Mouse (Mus musculus) forebrain, postnatal 0 days (tissue): Measurements from ENCODE around the gene Tpst1. TPM values are rescaled to one million over a fixed set of nuclear protein-coding genes. Genes with fewer than 3 reads are reported as not detected.

Experiments used
- ATAC-seq: fragments of 200-750 bp; cut with Nextera tagmentation; 2 replicates; pipeline ENCODE4 v1.8.0; 2017; ENCODE audit warnings: mild to moderate bottlenecking, moderate library complexity
- DNase-seq: peaks from one replicate; pipeline ENCODE4 v3.0.0-alpha.2; 2015
- H3K27ac ChIP-seq: fragments of 300-500 bp; sonication (generic); 2 replicates; pipeline ENCODE4 v1.5.1; 2014; ENCODE audit warnings: low read depth, mild to moderate bottlenecking, antibody characterized with exemption, low read length, moderate library complexity, mixed read lengths
- H3K27me3 ChIP-seq: fragments of 300-500 bp; sonication (generic); 2 replicates; pipeline ENCODE4 v1.6.1; 2014; ENCODE audit warnings: mild to moderate bottlenecking, low read length, mixed read lengths; ENCODE audit not compliant: insufficient read depth
- H3K36me3 ChIP-seq: fragments of 300-500 bp; sonication (generic); 2 replicates; pipeline ENCODE4 v1.6.1; 2014; ENCODE audit warnings: mild to moderate bottlenecking, moderate library complexity; ENCODE audit not compliant: insufficient read depth
- H3K4me1 ChIP-seq: fragments of 300-500 bp; sonication (generic); 2 replicates; pipeline ENCODE4 v1.6.1; 2014; ENCODE audit warnings: antibody characterized with exemption; ENCODE audit not compliant: insufficient read depth
- H3K4me2 ChIP-seq: fragments of 300-500 bp; sonication (generic); 2 replicates; pipeline ENCODE4 v1.6.1; 2014; ENCODE audit warnings: low read depth, mild to moderate bottlenecking, moderate library complexity
- H3K4me3 ChIP-seq: fragments of 300-500 bp; sonication (generic); 2 replicates; pipeline ENCODE4 v1.5.1; 2014; ENCODE audit warnings: low read depth, low read length, mixed read lengths
- H3K9ac ChIP-seq: fragments of 300-500 bp; sonication (generic); 2 replicates; pipeline ENCODE4 v1.6.1; 2014; ENCODE audit warnings: mild to moderate bottlenecking
- H3K9me3 ChIP-seq: fragments of 300-500 bp; sonication (generic); 2 replicates; pipeline ENCODE4 v1.6.1; 2016; ENCODE audit warnings: low read length
- CTCF ChIP-seq: sonication (generic); IDR thresholded peaks from 2 replicates; pipeline ENCODE4 v1.5.1; 2016; ENCODE audit warnings: antibody characterized with exemption, control low read depth, low read depth
- WGBS: fragments of 180-500 bp; shearing (Covaris S2); extraction: QIAGEN DNeasy Blood & Tissue Kit; methylation state at CpG from one replicate; pipeline ENCODE4 v1.1.7; 2014; 5-methylcytosine and 5-hydroxymethylcytosine counted together
- polyA plus RNA-seq: library from polyadenylated mRNA; unstranded; fragments of >200 nt; fragmentation: Nextera tagmentation; extraction: Ambion mirVana; gene quantifications from 2 replicates; pipeline ENCODE4 v1.2.1, GENCODE M21; 2015
- total RNA-seq: library from RNA; depleted of rRNA; stranded (reverse); fragments of >200 nt; gene quantifications from 2 replicates; pipeline ENCODE4 v1.2.3, GENCODE M21; 2014

Gene Tpst1
- total and polyA plus RNA-seq, 2 experiments from 2014 or later, result 55.3 to 55.4 TPM

DNA sequence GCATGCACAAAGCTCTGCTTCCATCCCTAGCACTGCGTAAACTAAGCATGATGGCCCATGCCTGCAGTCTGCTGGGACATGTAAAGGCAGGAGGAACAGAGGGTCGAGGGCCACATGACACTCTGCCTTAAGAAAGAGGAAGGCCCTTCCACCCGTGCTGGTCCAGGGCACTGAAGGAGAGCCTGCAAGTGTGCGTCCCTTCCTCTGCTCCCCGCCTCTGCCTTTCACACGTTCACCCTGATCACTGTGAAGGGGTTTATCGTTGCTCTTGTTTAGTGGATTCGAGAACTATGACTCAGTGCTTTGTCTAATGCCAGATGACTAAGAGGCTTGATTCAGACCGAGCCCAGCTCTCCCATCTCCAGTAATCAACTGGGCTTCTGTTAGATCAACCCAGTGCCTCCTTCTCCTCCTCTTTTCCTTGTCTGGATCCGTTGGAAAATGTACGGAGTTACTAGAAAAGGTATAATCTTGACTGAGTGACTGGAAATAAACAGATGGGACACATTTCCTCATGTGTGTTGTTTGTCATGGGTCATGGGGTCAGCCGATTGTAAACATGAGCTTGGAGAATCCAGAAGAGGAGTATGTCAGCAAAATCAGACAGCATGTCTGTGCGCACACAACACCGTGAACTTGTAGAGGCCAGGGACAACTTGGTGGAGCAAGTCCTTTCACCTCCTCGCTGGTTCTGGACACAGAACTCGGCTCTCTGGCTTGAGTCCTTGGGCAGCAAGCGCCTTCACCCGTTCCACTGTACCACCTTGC lies 16.7 kb downstream of the Tpst1 start:
- Histone ChIP-seq H3K36me3 (peaks cover 9% of the 10 kb centered on the region; the same call in 1 of the 2 replicates), H3K27ac (no peak overlapping the region), H3K4me1 (no peaks in the 10 kb centered on the region), H3K27me3 (no peaks in the 10 kb centered on the region), H3K4me2 (no peak overlapping the region), H3K4me3 (no peak overlapping the region), H3K9me3 (no peaks in the 10 kb centered on the region), H3K9ac (no peak overlapping the region)
- TF ChIP-seq CTCF, result no peak
- DNase-seq (no peak), ATAC-seq (no peak)
- WGBS, result 86% methylated on average over 18 of the region's 18 CpGs

DNA sequence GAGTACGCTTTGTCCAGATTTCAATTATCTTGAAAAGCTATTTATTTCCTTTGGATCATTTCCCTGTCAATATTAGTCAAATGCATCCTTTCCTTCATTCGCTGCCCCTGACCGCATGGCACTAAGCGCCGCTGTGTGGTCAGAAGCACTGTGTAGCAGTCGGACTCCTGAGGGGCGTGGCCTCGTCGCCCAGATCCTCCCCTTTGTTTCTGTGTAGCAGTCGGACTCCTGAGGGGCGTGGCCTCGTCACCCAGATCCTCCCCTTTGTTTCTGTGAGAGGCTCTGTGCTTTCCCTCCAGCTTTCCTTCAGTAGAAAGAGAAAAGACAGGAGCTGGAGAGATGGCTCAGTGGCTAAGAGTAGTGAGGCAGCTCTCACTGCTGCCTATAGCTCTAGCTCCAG lies 23.6 kb downstream of the Tpst1 start:
- Histone ChIP-seq H3K4me2 (no peak overlapping the region), H3K4me1 (no peaks in the 10 kb centered on the region), H3K9me3 (no peaks in the 10 kb centered on the region), H3K9ac (no peak overlapping the region), H3K27ac (no peak overlapping the region), H3K27me3 (no peaks in the 10 kb centered on the region), H3K4me3 (no peak overlapping the region), H3K36me3 (no peaks in the 10 kb centered on the region; the same call in 1 of the 2 replicates)
- no peak for TF ChIP-seq CTCF
- peak; percentile 50; the same call in 1 of the 2 replicates for ATAC-seq
- no peak for DNase-seq
- 44% methylated on average over 12 of the region's 12 CpGs for WGBS

DNA sequence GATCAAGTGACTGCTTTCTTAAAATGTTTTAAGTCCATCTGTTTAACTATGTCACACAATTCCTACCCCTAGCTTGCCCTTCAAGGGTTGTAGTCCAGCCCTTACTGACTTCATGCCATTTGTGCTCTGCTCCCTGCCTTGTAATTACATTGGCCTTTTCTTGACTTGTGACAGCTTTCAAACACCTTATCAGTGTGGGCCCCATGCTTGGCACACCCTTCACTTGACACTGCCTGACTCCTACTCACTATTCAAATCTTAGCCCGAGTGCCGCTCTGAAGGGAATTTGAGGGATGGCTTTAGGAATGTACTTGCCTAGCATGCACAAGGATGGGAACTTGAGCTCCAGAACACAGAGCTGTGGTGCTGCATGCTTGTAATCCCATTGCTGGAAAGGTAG lies 24.7 kb downstream of the Tpst1 start:
- H3K27ac ChIP-seq, result no peak overlapping the region
- TF ChIP-seq CTCF, result no peak
- H3K9ac ChIP-seq, result no peak overlapping the region
- no peak overlapping the region for H3K4me2 ChIP-seq
- peaks cover 6% of the 10 kb centered on the region for H3K36me3 ChIP-seq
- DNase-seq (no peak), ATAC-seq (no peak)
- H3K4me1 ChIP-seq, result no peaks in the 10 kb centered on the region
- 79% methylated on average over 2 of the region's 2 CpGs for whole genome bisulfite sequencing
- H3K27me3 ChIP-seq, result no peaks in the 10 kb centered on the region
- no peaks in the 10 kb centered on the region for H3K9me3 ChIP-seq
- H3K4me3 ChIP-seq, result no peak overlapping the region

DNA sequence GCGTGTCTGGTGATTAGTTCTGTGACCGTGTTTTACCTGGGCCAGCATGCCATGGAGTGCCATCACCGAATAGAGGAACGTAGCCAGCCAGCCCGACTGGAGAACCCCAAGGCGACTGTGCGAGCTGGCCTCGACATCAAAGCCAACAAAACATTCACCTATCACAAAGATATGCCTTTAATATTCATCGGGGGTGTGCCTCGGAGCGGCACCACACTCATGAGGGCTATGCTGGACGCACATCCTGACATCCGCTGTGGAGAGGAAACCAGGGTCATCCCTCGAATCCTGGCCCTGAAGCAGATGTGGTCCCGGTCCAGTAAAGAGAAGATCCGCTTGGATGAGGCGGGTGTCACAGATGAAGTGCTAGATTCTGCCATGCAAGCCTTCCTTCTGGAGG lies 28.6 kb downstream of the Tpst1 start:
- ATAC-seq (no peak), DNase-seq (no peak)
- Histone ChIP-seq H3K4me1 (no peaks in the 10 kb centered on the region), H3K4me2 (no peak overlapping the region), H3K27me3 (no peaks in the 10 kb centered on the region), H3K9me3 (no peaks in the 10 kb centered on the region), H3K9ac (no peak overlapping the region), H3K4me3 (no peak overlapping the region), H3K27ac (no peak overlapping the region), H3K36me3 (peaks cover 19% of the 10 kb centered on the region)
- WGBS, result 98% methylated on average over 17 of the region's 17 CpGs
- TF ChIP-seq CTCF, result no peak

- WGBS, result 93% methylated on average over 3 of the region's 3 CpGs
- no peak overlapping the region for H3K4me3 ChIP-seq
- H3K27ac ChIP-seq, result no peak overlapping the region
- no peak for ATAC-seq
- H3K9me3 ChIP-seq, result no peaks in the 10 kb centered on the region
- H3K4me2 ChIP-seq, result no peak overlapping the region
- no peaks in the 10 kb centered on the region for H3K27me3 ChIP-seq
- H3K36me3 ChIP-seq, result peaks cover 21% of the 10 kb centered on the region; the same call in 1 of the 2 replicates
- DNase-seq, result no peak
- no peak overlapping the region for H3K9ac ChIP-seq
- no peaks in the 10 kb centered on the region for H3K4me1 ChIP-seq
- TF ChIP-seq CTCF, result no peak
Measured at GRCm38 (mm10) chr5:130109348-130109747, 36.2 kb downstream of the Tpst1 start.

DNA sequence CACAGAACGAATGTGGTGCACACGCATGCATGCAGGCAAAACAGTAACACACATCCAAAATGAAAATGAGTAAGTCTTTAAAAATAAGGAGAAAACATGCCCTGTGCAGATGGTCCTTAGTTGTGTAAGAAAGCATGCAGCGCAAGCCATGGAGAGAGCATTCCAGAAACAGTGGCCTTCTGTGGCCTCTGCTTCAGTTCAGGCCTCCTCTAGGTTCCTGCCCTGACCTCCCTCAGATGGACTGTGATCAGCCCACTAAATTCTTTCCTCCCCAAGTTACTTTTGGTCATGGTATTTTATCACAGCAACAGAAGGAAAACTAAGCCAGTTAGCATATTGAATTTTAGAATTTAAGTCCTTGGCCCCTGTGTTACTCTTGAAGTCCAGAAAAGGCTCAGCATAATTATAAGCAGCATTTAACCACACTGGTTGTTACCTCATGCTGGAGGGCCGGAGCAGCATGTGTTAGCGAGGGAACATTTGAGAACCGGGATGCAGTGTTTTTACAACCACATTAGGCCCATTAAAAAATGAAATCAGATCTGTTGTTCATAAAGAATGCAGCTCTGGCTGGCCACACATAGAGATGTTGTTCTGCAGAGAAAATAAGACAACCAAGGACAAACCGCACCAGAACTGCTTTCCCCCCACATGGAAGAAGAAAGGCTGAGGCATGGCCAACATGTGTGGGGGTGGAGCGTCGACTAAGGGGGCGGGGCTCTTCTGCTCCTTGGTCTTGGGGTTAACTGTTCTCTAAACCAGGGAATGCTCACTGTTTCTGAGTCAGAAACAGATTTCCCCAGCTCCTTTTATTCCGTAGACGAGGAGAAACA lies 37.7 kb downstream of the Tpst1 start:
- no peaks in the 10 kb centered on the region for H3K27me3 ChIP-seq
- no peaks in the 10 kb centered on the region for H3K4me1 ChIP-seq
- no peak for TF ChIP-seq CTCF
- no peak overlapping the region for H3K4me3 ChIP-seq
- no peak for ATAC-seq
- H3K36me3 ChIP-seq, result peaks cover 18% of the 10 kb centered on the region
- H3K9me3 ChIP-seq, result no peaks in the 10 kb centered on the region
- 79% methylated on average over 12 of the region's 12 CpGs for WGBS
- H3K27ac ChIP-seq, result no peak overlapping the region
- no peak for DNase-seq
- no peak overlapping the region for H3K9ac ChIP-seq
- H3K4me2 ChIP-seq, result no peak overlapping the region

DNA sequence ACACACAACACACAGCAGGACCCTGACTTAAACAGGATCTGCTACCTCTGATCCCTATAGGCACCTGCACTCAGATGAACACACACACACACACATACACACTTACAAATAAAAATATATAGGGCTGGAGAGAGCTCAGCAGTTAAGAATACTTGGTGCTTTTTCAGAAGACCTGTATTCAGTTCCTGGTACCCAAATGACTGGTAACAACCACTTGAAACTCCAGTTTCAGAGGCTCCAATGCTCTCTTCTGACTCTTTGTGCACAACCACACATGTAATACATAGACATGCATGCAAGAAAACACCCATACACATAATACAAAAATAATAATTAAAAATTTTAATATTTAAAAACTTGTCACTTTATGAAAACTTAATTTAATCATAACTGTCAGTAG lies 39.5 kb downstream of the Tpst1 start:
- H3K9me3 ChIP-seq, result no peaks in the 10 kb centered on the region
- H3K9ac ChIP-seq, result no peak overlapping the region
- H3K36me3 ChIP-seq, result peaks cover 18% of the 10 kb centered on the region
- H3K4me1 ChIP-seq, result no peaks in the 10 kb centered on the region
- no peaks in the 10 kb centered on the region for H3K27me3 ChIP-seq
- H3K27ac ChIP-seq, result no peak overlapping the region
- ATAC-seq (no peak), DNase-seq (no peak)
- H3K4me2 ChIP-seq, result no peak overlapping the region
- no peak for TF ChIP-seq CTCF
- H3K4me3 ChIP-seq, result no peak overlapping the region
